Mouse (Mus musculus) erythroid progenitor cell, adult 5-6 weeks (primary cell): ENCODE data around the gene Pknox2. TPM values are rescaled to one million over a fixed set of nuclear protein-coding genes. Genes with fewer than 3 reads are reported as not detected.

Experiments used
- ATAC-seq: replicated peaks from 2 replicates; pipeline ENCODE4 v1.8.0; 2016; ENCODE audit warnings: moderate number of reproducible peaks, mild to moderate bottlenecking, moderate TSS enrichment, inconsistent platforms; ENCODE audit not compliant: poor library complexity, low FRiP score, severe bottlenecking
- total RNA-seq, 2 experiments: library from RNA; stranded (forward) in 1 of 2; stranded (reverse) in 1 of 2; fragments of 150-400 nt in 1 of 2; fragments of 186-747, 209-891 nt in 1 of 2; gene quantifications; 2 replicates each; pipeline versions ENCODE4 v1.2.3 to v1.2.4; 2015 to 2017; ENCODE audit warnings: low replicate concordance in 2 of 2

Pknox2 gene
- total RNA-seq, 2 experiments from 2014 or later = not detected

- no peak for ATAC-seq
Measured at GRCm38 (mm10) chr9:37106808-37107207, 40.4 kb downstream of the Pknox2 start.

- no peak for ATAC-seq
Measured at GRCm38 (mm10) chr9:37104249-37104648, 43.0 kb downstream of the Pknox2 start.

- ATAC-seq = no peak
Measured at GRCm38 (mm10) chr9:37103778-37104177, 43.4 kb downstream of the Pknox2 start.

- ATAC-seq = no peak
Measured at GRCm38 (mm10) chr9:37101059-37101940, 45.9 kb downstream of the Pknox2 start.

GRCm38 (mm10) chr9:37099595-37099994 lies 47.6 kb downstream of the Pknox2 start:
- no peak for ATAC-seq

GRCm38 (mm10) chr9:37098600-37098999 lies 48.6 kb downstream of the Pknox2 start:
- ATAC-seq = no peak

- ATAC-seq = no peak
Measured at GRCm38 (mm10) chr9:37094230-37094990, 52.8 kb downstream of the Pknox2 start.

- ATAC-seq = no peak
Measured at GRCm38 (mm10) chr9:37093086-37093485, 54.1 kb downstream of the Pknox2 start.

- no peak for ATAC-seq
Measured at GRCm38 (mm10) chr9:37089894-37090652, 57.1 kb downstream of the Pknox2 start.

GRCm38 (mm10) chr9:37085370-37085769 lies 61.8 kb downstream of the Pknox2 start:
- no peak for ATAC-seq

- no peak for ATAC-seq
Measured at GRCm38 (mm10) chr9:37082246-37082645, 65.0 kb downstream of the Pknox2 start.

GRCm38 (mm10) chr9:37080309-37080708 lies 66.9 kb downstream of the Pknox2 start:
- no peak for ATAC-seq

- ATAC-seq = no peak
Measured at GRCm38 (mm10) chr9:37077063-37077418, 70.2 kb downstream of the Pknox2 start.

- ATAC-seq = no peak
Measured at GRCm38 (mm10) chr9:37076386-37077062, 70.7 kb downstream of the Pknox2 start.

- no peak for ATAC-seq
Measured at GRCm38 (mm10) chr9:37075903-37076302, 71.3 kb downstream of the Pknox2 start.

- no peak for ATAC-seq
Measured at GRCm38 (mm10) chr9:37069391-37070312, 77.6 kb downstream of the Pknox2 start.

GRCm38 (mm10) chr9:37067473-37067830 lies 79.8 kb downstream of the Pknox2 start:
- ATAC-seq = no peak

- ATAC-seq = no peak
Measured at GRCm38 (mm10) chr9:37066732-37067472, 80.3 kb downstream of the Pknox2 start.
